Mouse (Mus musculus): ENCODE measurements at regions not wholly inside any gene's neighbourhood (a gene's known extent, or its start where the extent isn't known, plus 50 kb on each side); places are given as distances from the start of the nearest gene placed in this dataset.
A peak's percentile ranks its signal among the peaks of the same experiment; 100 is the strongest.

GRCm38 (mm10) chr4:106169466-106169865 is 146.5 kb upstream of the Usp24 start:
- DNase-seq (ENCODE audit: low spot score): no peak

- DNase-seq (ENCODE audit: low spot score): no peak
Observed at GRCm38 (mm10) chr4:106170731-106171130, 145.3 kb upstream of the Usp24 start.

GRCm38 (mm10) chr4:106175352-106175751 is 140.7 kb upstream of the Usp24 start:
- DNase-seq (ENCODE audit: low spot score): no peak

GRCm38 (mm10) chr4:106185745-106186501 is 130.1 kb upstream of the Usp24 start:
- no peak for DNase-seq (ENCODE audit: low spot score)

GRCm38 (mm10) chr4:106186684-106187083 is 129.3 kb upstream of the Usp24 start:
- DNase-seq (ENCODE audit: low spot score): no peak

GRCm38 (mm10) chr4:106190248-106190647 is 125.8 kb upstream of the Usp24 start:
- DNase-seq (ENCODE audit: low spot score): no peak

GRCm38 (mm10) chr4:106191331-106191730 is 124.7 kb upstream of the Usp24 start:
- DNase-seq (ENCODE audit: low spot score): no peak

- DNase-seq (ENCODE audit: low spot score): no peak
Observed at GRCm38 (mm10) chr4:106191843-106192242, 124.2 kb upstream of the Usp24 start.

- DNase-seq (ENCODE audit: low spot score): no peak
Observed at GRCm38 (mm10) chr4:106193204-106193945, 122.6 kb upstream of the Usp24 start.

- no peak for DNase-seq (ENCODE audit: low spot score)
Observed at GRCm38 (mm10) chr4:106195497-106196166, 120.4 kb upstream of the Usp24 start.

GRCm38 (mm10) chr4:106199833-106200232 is 116.2 kb upstream of the Usp24 start:
- DNase-seq (ENCODE audit: low spot score): peak; percentile 51

GRCm38 (mm10) chr4:106200241-106200640 is 115.8 kb upstream of the Usp24 start:
- no peak for DNase-seq (ENCODE audit: low spot score)

- DNase-seq (ENCODE audit: low spot score): no peak
Observed at GRCm38 (mm10) chr4:106202554-106202953, 113.5 kb upstream of the Usp24 start.

GRCm38 (mm10) chr4:106205200-106205599 is 110.8 kb upstream of the Usp24 start:
- DNase-seq (ENCODE audit: low spot score): no peak

GRCm38 (mm10) chr4:106206023-106206422 is 110.0 kb upstream of the Usp24 start:
- no peak for DNase-seq (ENCODE audit: low spot score)

GRCm38 (mm10) chr4:106209465-106209864 is 106.5 kb upstream of the Usp24 start:
- DNase-seq (ENCODE audit: low spot score): no peak

- no peak for DNase-seq (ENCODE audit: low spot score)
Observed at GRCm38 (mm10) chr4:106209975-106210374, 106.0 kb upstream of the Usp24 start.

GRCm38 (mm10) chr4:106214170-106214569 is 101.8 kb upstream of the Usp24 start:
- no peak for DNase-seq (ENCODE audit: low spot score)

- no peak for DNase-seq (ENCODE audit: low spot score)
Observed at GRCm38 (mm10) chr4:106220621-106221020, 95.4 kb upstream of the Usp24 start.

- DNase-seq (ENCODE audit: low spot score): no peak
Observed at GRCm38 (mm10) chr4:106225184-106225862, 90.7 kb upstream of the Usp24 start.

- no peak for DNase-seq (ENCODE audit: low spot score)
Observed at GRCm38 (mm10) chr4:106227428-106227827, 88.6 kb upstream of the Usp24 start.

GRCm38 (mm10) chr4:106228534-106228933 is 87.5 kb upstream of the Usp24 start:
- peak; percentile 40 for DNase-seq (ENCODE audit: low spot score)

All from ovary, adult 18-20 months (tissue).